Mouse (Mus musculus) hindbrain, embryonic 10.5 days (tissue): ENCODE results near the gene Lrpprc. TPM values are rescaled to one million over a fixed set of nuclear protein-coding genes. Genes with fewer than 3 reads are reported as not detected.
A peak's percentile ranks its signal among the peaks of the same experiment; 100 is the strongest.

Source experiments
- DNase-seq: peaks from one replicate; pipeline ENCODE4 v3.0.0-alpha.2; 2017; ENCODE audit warnings: low spot score
- H3K27ac ChIP-seq: fragments of 300-500 bp; sonication (generic); 2 replicates; pipeline ENCODE4 v1.5.1; 2016; ENCODE audit warnings: mild to moderate bottlenecking, moderate library complexity
- H3K27me3 ChIP-seq: fragments of 300-500 bp; sonication (generic); 2 replicates; pipeline ENCODE4 v1.6.1; 2016; ENCODE audit warnings: mild to moderate bottlenecking; ENCODE audit not compliant: poor library complexity, insufficient read depth, severe bottlenecking
- H3K36me3 ChIP-seq: fragments of 300-500 bp; sonication (generic); 2 replicates; pipeline ENCODE4 v1.6.1; 2016; ENCODE audit warnings: mild to moderate bottlenecking, moderate library complexity
- H3K4me1 ChIP-seq: fragments of 300-500 bp; sonication (generic); replicated peaks from 2 replicates; pipeline ENCODE4 v1.6.1; 2016; ENCODE audit warnings: mild to moderate bottlenecking
- H3K4me3 ChIP-seq: fragments of 300-500 bp; sonication (generic); 2 replicates; pipeline ENCODE4 v1.5.1; 2016; ENCODE audit warnings: mild to moderate bottlenecking, moderate library complexity
- H3K9me3 ChIP-seq: fragments of 300-500 bp; sonication (generic); 2 replicates; pipeline ENCODE4 v1.6.1; 2016; ENCODE audit warnings: mild to moderate bottlenecking, moderate library complexity
- WGBS: fragments of 180-500 bp; shearing (Covaris S2); methylation state at CpG from one replicate; pipeline ENCODE4 v1.1.7; 2016; 5-methylcytosine and 5-hydroxymethylcytosine counted together
- polyA plus RNA-seq: library from polyadenylated mRNA; unstranded; fragments of >200 nt; fragmentation: Nextera tagmentation; extraction: Ambion mirVana; gene quantifications from 2 replicates; pipeline ENCODE4 v1.2.1, GENCODE M21; 2016

Gene Lrpprc
- polyA plus RNA-seq, 1 experiment from 2014 or later, result 45.1 TPM

DNA sequence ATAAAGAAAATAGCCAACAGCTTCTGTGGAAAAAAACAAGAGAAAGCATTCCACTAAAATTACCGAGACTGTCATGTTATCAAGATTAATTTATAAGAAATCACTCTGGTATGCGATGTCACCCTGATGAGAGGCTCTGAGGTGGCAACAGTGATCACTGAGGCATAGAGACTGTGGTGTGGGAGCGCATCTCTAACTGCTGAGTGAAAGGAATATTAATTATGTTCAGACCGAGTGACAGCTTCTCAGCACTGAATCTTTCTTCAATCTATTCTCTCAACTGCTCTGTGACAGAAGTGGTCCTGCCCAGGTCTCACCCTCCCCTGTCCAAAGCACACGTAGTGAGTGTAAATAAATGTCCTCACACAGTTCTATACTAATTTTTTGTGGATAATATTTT is 37.1 kb downstream of the Lrpprc start:
- Histone ChIP-seq H3K27ac (no peak overlapping the region), H3K36me3 (peaks cover 35% of the 10 kb centered on the region), H3K4me1 (peaks cover 21% of the 10 kb centered on the region), H3K27me3 (no peaks in the 10 kb centered on the region), H3K4me3 (no peak overlapping the region), H3K9me3 (no peaks in the 10 kb centered on the region)
- 66% methylated on average over 5 of the region's 5 CpGs for WGBS
- no peak for DNase-seq

DNA sequence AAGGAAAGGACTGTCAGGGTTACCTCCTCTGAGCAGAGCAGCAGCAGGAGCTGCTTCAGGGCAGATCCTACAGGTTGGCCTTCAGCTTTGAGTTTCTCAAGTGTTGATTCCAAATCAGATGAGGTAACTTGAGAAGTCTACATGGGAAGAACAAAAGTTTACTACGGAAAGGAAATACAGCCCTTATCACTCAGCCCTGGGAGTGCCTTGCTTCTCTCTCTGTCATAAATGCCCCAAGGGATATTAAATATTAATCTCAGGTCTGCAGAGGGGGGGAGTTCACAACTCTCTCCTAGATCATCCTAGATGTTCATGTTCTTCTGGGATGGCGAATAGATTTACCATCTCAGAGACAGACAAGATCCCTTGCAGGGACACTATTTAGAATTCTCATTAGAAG is 38.3 kb downstream of the Lrpprc start:
- DNase-seq, result no peak
- Histone ChIP-seq H3K4me1 (peaks cover 12% of the 10 kb centered on the region), H3K36me3 (peaks cover 44% of the 10 kb centered on the region), H3K27me3 (no peaks in the 10 kb centered on the region), H3K27ac (no peak overlapping the region), H3K9me3 (no peaks in the 10 kb centered on the region), H3K4me3 (no peak overlapping the region)
- WGBS, result 91% methylated on average over 2 of the region's 2 CpGs

- Histone ChIP-seq H3K27ac (no peak overlapping the region), H3K9me3 (no peaks in the 10 kb centered on the region), H3K4me3 (no peak overlapping the region), H3K4me1 (peaks cover 12% of the 10 kb centered on the region), H3K27me3 (no peaks in the 10 kb centered on the region), H3K36me3 (peaks cover 47% of the 10 kb centered on the region)
- no peak for DNase-seq
- 76% methylated on average over 8 of the region's 8 CpGs for WGBS
These were observed 38.9 kb downstream of the Lrpprc start for GRCm38 (mm10) chr17:84751630-84752191.

DNA sequence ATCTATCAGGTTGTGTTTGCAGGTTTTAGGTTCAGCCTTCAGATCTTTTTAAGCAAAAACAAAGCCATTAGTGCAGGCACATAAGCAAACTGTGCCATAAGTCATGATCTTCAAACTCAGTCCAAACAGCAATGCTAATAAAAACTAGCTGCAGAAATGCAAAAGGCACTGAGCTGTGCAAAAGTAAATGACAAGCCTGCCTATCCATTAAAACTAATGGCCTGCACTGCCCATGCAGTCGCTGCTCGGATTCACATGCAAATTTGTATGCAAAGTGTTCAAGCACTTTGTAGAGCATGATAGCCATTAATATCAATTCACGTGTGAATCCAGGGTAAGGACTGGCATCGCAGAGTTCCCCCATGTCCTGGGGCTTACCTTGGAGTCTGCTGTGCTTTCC is 40.5 kb downstream of the Lrpprc start:
- peaks cover 15% of the 10 kb centered on the region for H3K4me1 ChIP-seq
- peaks cover 47% of the 10 kb centered on the region for H3K36me3 ChIP-seq
- H3K27ac ChIP-seq, result no peak overlapping the region
- DNase-seq, result no peak
- H3K9me3 ChIP-seq, result no peaks in the 10 kb centered on the region
- 84% methylated on average over 4 of the region's 4 CpGs for WGBS
- no peak overlapping the region for H3K4me3 ChIP-seq
- H3K27me3 ChIP-seq, result no peaks in the 10 kb centered on the region

DNA sequence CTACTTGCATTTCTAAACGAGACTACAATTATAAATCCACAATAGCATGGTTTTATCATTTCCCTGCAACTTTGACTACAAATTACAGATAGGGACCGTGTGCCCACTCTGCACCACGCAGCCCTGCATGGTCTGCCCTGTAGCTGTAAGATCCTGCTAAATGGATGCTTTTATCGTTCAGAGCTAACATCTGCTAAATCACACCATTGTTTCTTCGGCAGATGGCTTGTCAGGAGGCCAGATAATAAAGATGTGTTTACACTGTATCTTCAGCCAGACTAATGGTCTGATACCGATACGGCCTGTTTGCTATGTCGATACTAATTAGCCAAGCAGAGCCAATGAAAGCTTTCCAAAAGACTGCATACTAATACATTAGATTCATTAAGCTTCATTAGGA is 41.3 kb downstream of the Lrpprc start:
- H3K4me3 ChIP-seq, result no peak overlapping the region
- H3K27ac ChIP-seq, result no peak overlapping the region
- no peaks in the 10 kb centered on the region for H3K27me3 ChIP-seq
- peaks cover 15% of the 10 kb centered on the region for H3K4me1 ChIP-seq
- WGBS, result 82% methylated on average over 8 of the region's 8 CpGs
- H3K9me3 ChIP-seq, result no peaks in the 10 kb centered on the region
- no peak for DNase-seq
- H3K36me3 ChIP-seq, result peaks cover 47% of the 10 kb centered on the region

DNA sequence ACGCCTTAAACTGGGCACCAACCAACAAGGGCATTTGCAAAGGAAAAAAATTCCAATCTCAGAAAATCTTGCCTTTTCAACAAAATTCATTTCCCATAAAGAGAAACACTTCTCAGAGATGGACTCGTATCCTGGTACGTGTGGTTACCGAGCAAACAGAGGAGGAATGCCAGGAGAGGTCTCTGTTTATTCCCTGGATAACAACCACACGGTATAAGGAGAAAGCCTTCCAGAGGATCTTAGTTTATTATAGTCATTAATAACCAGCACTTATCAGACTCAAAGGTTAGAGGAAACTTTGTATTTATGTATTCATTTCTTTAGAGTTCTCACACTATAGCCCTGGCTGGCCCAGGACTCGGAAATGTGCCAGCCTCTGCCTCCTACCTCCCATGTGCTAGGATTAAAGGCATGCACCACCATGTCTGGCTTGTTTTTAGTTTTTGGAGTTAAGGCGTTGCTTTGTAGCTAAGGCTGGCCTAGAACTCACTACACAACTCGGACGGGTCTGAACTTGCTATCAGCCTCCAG is 42.4 kb downstream of the Lrpprc start:
- Histone ChIP-seq H3K36me3 (peaks cover 47% of the 10 kb centered on the region), H3K4me1 (peaks cover 16% of the 10 kb centered on the region)
- DNase-seq, result no peak

GRCm38 (mm10) chr17:84747212-84747611 is 43.4 kb downstream of the Lrpprc start:
- peaks cover 17% of the 10 kb centered on the region for H3K4me1 ChIP-seq
- DNase-seq, result no peak
- no peaks in the 10 kb centered on the region for H3K27me3 ChIP-seq
- H3K4me3 ChIP-seq, result no peak overlapping the region
- H3K36me3 ChIP-seq, result peaks cover 44% of the 10 kb centered on the region
- H3K27ac ChIP-seq, result no peak overlapping the region
- H3K9me3 ChIP-seq, result no peaks in the 10 kb centered on the region
- WGBS, result 87% methylated on average over 6 of the region's 6 CpGs

More for the DNA sequence above, 42.4 kb downstream of the Lrpprc start:
- 94% methylated on average over 9 of the region's 9 CpGs for whole genome bisulfite sequencing
- Histone ChIP-seq H3K27me3 (no peaks in the 10 kb centered on the region), H3K4me3 (no peak overlapping the region), H3K9me3 (no peaks in the 10 kb centered on the region), H3K27ac (no peak overlapping the region)

GRCm38 (mm10) chr17:84745001-84745400 is 45.6 kb downstream of the Lrpprc start:
- Histone ChIP-seq H3K4me1 (peaks cover 9% of the 10 kb centered on the region), H3K4me3 (no peak overlapping the region), H3K27ac (no peak overlapping the region), H3K27me3 (no peaks in the 10 kb centered on the region), H3K9me3 (no peaks in the 10 kb centered on the region), H3K36me3 (peaks cover 24% of the 10 kb centered on the region)
- DNase-seq, result no peak
- WGBS, result 73% methylated on average over 9 of the region's 9 CpGs

DNA sequence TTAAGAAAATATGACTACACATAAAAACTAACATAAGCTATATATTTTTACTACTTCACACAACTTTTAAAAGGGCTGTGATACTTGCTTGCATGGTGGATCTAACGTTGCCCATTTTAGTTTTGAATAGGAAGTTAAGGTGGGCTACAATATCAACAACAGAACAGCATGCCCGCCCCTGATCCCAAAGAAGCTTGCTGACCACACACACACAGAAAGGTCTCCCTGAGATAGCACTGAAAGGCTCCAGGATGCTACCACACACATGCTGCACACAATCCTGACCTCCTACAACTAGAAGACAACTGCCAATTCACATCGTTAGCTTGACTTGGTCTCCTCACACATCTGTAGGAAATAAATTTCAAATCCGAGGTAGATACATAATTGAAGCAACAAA is 46.3 kb downstream of the Lrpprc start:
- DNase-seq, result no peak
- Histone ChIP-seq H3K27ac (no peak overlapping the region), H3K4me3 (no peak overlapping the region), H3K36me3 (peaks cover 20% of the 10 kb centered on the region), H3K4me1 (peaks cover 9% of the 10 kb centered on the region), H3K27me3 (no peaks in the 10 kb centered on the region), H3K9me3 (no peaks in the 10 kb centered on the region)
- WGBS, result 60% methylated on average over 4 of the region's 4 CpGs

- H3K4me3 ChIP-seq, result no peak overlapping the region
- no peak overlapping the region for H3K27ac ChIP-seq
- WGBS, result 73% methylated on average over 9 of the region's 9 CpGs
- peaks cover 36% of the 10 kb centered on the region for H3K36me3 ChIP-seq
- H3K27me3 ChIP-seq, result no peaks in the 10 kb centered on the region
- peaks cover 2% of the 10 kb centered on the region for H3K4me1 ChIP-seq
- no peaks in the 10 kb centered on the region for H3K9me3 ChIP-seq
- no peak for DNase-seq
These were observed 52.4 kb downstream of the Lrpprc start for GRCm38 (mm10) chr17:84738073-84738797.

DNA sequence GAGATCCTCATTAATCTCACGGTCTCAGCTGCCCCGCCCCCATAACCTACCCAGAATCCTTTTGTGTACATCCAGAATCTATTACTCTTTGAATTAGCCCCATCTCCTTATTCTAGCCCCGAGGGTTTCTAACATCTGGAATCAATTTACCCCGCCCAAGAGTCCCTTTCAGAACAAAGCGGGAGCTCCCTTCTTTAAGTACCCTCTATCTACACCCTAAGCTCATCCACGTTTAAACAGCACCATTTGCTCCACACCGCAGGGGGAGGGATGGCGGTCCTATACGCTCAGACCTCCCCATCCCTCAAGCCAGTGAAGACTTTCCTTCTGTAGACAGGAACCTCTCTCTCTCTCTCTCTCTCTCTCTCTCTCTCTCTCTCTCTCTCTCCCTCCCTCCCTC is 53.9 kb downstream of the Lrpprc start:
- Histone ChIP-seq H3K27me3 (no peaks in the 10 kb centered on the region), H3K4me3 (no peak overlapping the region), H3K36me3 (peaks cover 42% of the 10 kb centered on the region), H3K9me3 (no peaks in the 10 kb centered on the region), H3K4me1 (no peaks in the 10 kb centered on the region), H3K27ac (no peak overlapping the region)
- DNase-seq, result peak; percentile 18
- 68% methylated on average over 9 of the region's 9 CpGs for WGBS

DNA sequence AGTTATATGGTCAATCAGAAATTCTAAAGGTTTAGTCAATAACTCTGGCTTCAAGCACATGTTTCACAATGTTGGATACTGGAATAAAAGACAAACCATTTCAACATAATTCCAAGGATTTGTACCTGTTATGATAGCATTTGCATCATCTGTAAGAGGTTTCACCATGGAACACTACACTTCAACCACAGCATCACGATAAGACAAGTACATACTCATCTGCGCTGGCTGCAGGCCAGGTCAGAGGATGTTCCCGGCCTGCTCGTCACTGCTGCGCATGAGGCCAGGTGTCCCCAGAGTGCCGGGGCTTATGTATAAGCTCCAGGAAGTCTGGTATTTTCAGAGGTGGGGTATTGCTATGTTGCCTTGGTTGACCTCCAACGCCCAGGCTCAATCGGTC is 58.0 kb downstream of the Lrpprc start:
- Histone ChIP-seq H3K9me3 (no peaks in the 10 kb centered on the region), H3K36me3 (peaks cover 62% of the 10 kb centered on the region), H3K4me3 (no peak overlapping the region), H3K4me1 (no peaks in the 10 kb centered on the region), H3K27me3 (no peaks in the 10 kb centered on the region), H3K27ac (no peak overlapping the region)
- 95% methylated on average over 8 of the region's 8 CpGs for WGBS
- DNase-seq, result no peak

GRCm38 (mm10) chr17:84731361-84731760 is 59.2 kb downstream of the Lrpprc start:
- no peak overlapping the region for H3K27ac ChIP-seq
- no peaks in the 10 kb centered on the region for H3K4me1 ChIP-seq
- no peaks in the 10 kb centered on the region for H3K27me3 ChIP-seq
- H3K9me3 ChIP-seq, result no peaks in the 10 kb centered on the region
- DNase-seq, result no peak
- peaks cover 63% of the 10 kb centered on the region for H3K36me3 ChIP-seq
- H3K4me3 ChIP-seq, result no peak overlapping the region
- 92% methylated on average over 12 of the region's 12 CpGs for WGBS
